12 mouse cellular contexts compared by ENCODE assay signal in the genomic region with DNA sequence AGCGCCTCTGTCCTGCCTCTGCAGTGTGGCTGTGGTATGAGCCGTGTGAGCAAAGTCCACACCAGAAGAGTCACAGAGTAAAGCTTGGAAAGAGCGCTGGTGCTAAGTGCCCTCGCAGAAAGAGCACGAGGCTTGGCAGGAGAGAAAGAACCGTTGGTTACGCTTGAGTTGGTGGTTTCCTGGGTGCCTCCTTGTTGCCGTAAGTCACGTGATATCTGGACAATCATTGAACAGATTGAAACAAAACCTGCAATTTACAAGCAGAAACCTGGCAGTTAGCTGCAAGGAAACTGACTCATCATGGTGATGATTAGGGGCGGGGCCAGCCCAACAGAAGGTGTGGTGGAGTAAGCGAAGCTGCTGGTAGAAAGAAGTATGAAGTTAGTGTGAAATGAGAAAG.
DNase-seq lines count a peak whose midpoint lies in the region; ATAC-seq lines count a peak whose summit lies in the region.
"Had no signal": no experiment of that assay in that cellular context is flagged by ENCODE, and none has a peak within 500 bp of the region (broad histone marks: within the 10 kb centered on the region; RNA-seq: fewer than 3 reads in every experiment).

No protein-coding gene starts in this region.

- H3K9me3 ChIP-seq in kidney, embryonic 16.5 days (ENCODE audit: low read length), result no peaks in the 10 kb centered on the region
- no peaks in the 10 kb centered on the region for H3K9me3 ChIP-seq in forebrain, embryonic 13.5 days (replicated peaks)
- H3K9me3 ChIP-seq: liver, embryonic 15.5 days had no signal

- WGBS in kidney, embryonic 16.5 days, result 56% methylated on average over 11 of the region's 11 CpGs
- 91% methylated on average over 11 of the region's 11 CpGs for WGBS in forebrain, embryonic 13.5 days

- H3K4me2 ChIP-seq in kidney, embryonic 16.5 days (replicated peaks; ENCODE audit: low read depth, low read length), result no peak overlapping the region
- no peak overlapping the region for H3K4me2 ChIP-seq in forebrain, embryonic 13.5 days
- H3K4me2 ChIP-seq: liver, embryonic 15.5 days had no signal

- no peak overlapping the region for H3K4me3 ChIP-seq in kidney, embryonic 16.5 days (ENCODE audit: low read length)
- H3K4me3 ChIP-seq in forebrain, embryonic 13.5 days, result no peak overlapping the region
- H3K4me3 ChIP-seq: erythroblast, embryonic 14.5 days; liver, embryonic 15.5 days had no signal

- ATAC-seq in kidney, embryonic 16.5 days (ENCODE audit: low FRiP score, low TSS enrichment), result peak; percentile 64; the same call in 1 of the 2 replicates
- no peak for ATAC-seq in forebrain, embryonic 13.5 days
- ATAC-seq: hindbrain, postnatal 0 days had no signal

- no peak overlapping the region for H3K9ac ChIP-seq in kidney, embryonic 16.5 days (replicated peaks; ENCODE audit: low read length)
- H3K9ac ChIP-seq in forebrain, embryonic 13.5 days, result no peak overlapping the region
- H3K9ac ChIP-seq: liver, embryonic 15.5 days had no signal

- no peaks in the 10 kb centered on the region for H3K36me3 ChIP-seq in kidney, embryonic 16.5 days (ENCODE audit: insufficient read depth, low read length)
- H3K36me3 ChIP-seq in forebrain, embryonic 13.5 days (ENCODE audit: poor library complexity, severe bottlenecking), result no peaks in the 10 kb centered on the region
- H3K36me3 ChIP-seq: liver, embryonic 15.5 days had no signal

- DNase-seq in urinary bladder, postnatal 14 days (ENCODE audit: low spot score), result peak; percentile 20
- DNase-seq in urinary bladder, postnatal 4 days (ENCODE audit: low spot score in 2 of 2), result no peak
- peak; percentile 5 for DNase-seq in c-Kit-positive CD71-negative TER-119-negative erythroid progenitor cells, embryonic 14.5 days (ENCODE audit: low read depth)
- DNase-seq in yolk sac, embryonic 10.5 days (ENCODE audit: low spot score), result peak; percentile 10
- no peak for DNase-seq in T-cell, adult 2 months (ENCODE audit: low spot score)
- no peak for DNase-seq in gastrocnemius, postnatal 10 days
- DNase-seq: cerebellum, postnatal 10 days had no signal

- H3K27me3 ChIP-seq in kidney, embryonic 16.5 days (ENCODE audit: insufficient read depth, low read length), result no peaks in the 10 kb centered on the region
- no peaks in the 10 kb centered on the region for H3K27me3 ChIP-seq in forebrain, embryonic 13.5 days
- H3K27me3 ChIP-seq: liver, embryonic 15.5 days had no signal

- 0 out of 2 replicates have a peak overlapping the region, but pooled peaks have one; percentile 18 for H3K27ac ChIP-seq in kidney, embryonic 16.5 days (ENCODE audit: low read length)
- H3K27ac ChIP-seq in forebrain, embryonic 13.5 days, result no peak overlapping the region
- H3K27ac ChIP-seq: hindbrain, postnatal 0 days; liver, embryonic 15.5 days had no signal

- H3K4me1 ChIP-seq in kidney, embryonic 16.5 days (ENCODE audit: insufficient read depth, low read length), result no peaks in the 10 kb centered on the region
- H3K4me1 ChIP-seq in forebrain, embryonic 13.5 days, result peaks cover 11% of the 10 kb centered on the region
- H3K4me1 ChIP-seq: liver, embryonic 15.5 days had no signal

Comparison
In these comparisons a context has a peak if more than half of its experiments do, and no peak if none do; other contexts are left out.
1. DNase-seq: peak in urinary bladder, postnatal 14 days (single experiment), c-Kit-positive CD71-negative TER-119-negative erythroid progenitor cells, embryonic 14.5 days (single experiment) and yolk sac, embryonic 10.5 days (single experiment); none in urinary bladder, postnatal 4 days (0 of 2), T-cell, adult 2 months (single experiment) and gastrocnemius, postnatal 10 days (single experiment).